Mouse (Mus musculus) heart, adult 8-10 months (tissue): Measurements from ENCODE around the gene Iqcc. TPM values are rescaled to one million over a fixed set of nuclear protein-coding genes. Genes with fewer than 3 reads are reported as not detected.

Experiments
- DNase-seq: peaks from one replicate; pipeline ENCODE4 v3.0.0; 2022; ENCODE audit warnings: low spot score
- total RNA-seq, 4 experiments: library from RNA; stranded (reverse); gene quantifications; 2 replicates each; pipeline ENCODE4 v1.2.4; 2022

Gene Iqcc
- total RNA-seq, 4 experiments from 2014 or later: 14.6 to 22.9 (median 19.0) TPM

DNA sequence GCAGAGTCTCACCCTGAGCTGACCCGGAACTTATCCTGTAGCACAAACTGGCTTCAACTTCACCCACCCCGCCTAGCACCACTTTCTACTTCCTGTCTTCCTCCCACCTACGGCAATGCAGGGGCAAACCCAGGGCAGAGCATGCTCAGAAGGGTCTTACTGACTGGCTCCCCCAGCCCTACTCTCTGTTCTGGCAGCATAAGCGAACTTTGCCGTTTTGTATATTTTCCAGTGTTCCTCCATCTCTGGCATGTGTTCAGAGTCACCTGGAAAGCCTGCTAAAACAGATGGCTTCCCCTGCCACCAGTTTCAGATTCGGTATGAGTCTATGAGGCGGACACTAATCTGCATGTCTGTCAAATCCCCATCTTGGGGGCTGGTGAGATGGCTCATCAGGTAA lies 38.6 kb downstream of the Iqcc start:
- no peak for DNase-seq

- peak; percentile 51 for DNase-seq
These were observed 40.4 kb downstream of the Iqcc start, which contains the start of gene Fam167b for GRCm38 (mm10) chr4:129578466-129578865. TSS of gene Fam167b (minus strand) at chr4:129578549.

- no peak for DNase-seq
These were observed 41.2 kb downstream of the Iqcc start for GRCm38 (mm10) chr4:129577688-129578087.

- DNase-seq: peak; percentile 61
These were observed 41.9 kb downstream of the Iqcc start for GRCm38 (mm10) chr4:129576863-129577491.

DNA sequence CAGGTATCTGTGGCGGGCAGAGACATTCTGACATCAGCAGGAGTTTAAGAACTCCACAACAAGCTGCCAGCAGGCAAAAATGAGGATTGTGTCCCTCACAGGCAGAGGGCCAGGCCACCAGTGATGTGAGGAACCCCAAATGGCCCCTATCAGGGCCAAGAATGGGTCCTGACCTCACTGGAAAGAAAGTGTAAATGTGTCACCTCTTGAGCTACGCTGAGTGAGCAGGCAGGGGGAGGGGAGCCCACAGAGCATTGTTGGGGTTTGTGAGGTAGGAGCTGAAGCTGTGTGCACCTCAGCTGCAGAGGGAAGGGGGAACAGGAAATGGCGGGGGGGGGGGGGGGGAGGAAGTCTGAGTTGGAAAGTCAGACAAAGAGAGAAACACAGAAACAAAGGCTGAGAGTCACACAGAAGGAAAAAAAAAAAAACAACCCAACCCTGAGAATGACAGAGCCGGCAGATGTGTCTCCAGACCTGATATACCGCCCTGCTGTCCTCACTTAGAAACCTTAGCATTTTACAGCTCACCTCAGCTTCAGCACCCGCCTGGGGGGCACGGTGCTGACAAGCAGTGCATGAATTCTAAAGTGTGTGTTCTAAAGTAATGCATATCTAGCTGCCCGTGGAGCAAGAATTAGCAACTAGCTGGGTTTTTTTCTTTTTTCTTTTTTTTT lies 43.6 kb downstream of the Iqcc start:
- no peak for DNase-seq

- DNase-seq: no peak
These were observed 45.5 kb downstream of the Iqcc start, which contains the start of gene Lck for GRCm38 (mm10) chr4:129573430-129573829. TSS of gene Lck (minus strand) at chr4:129573641.

DNA sequence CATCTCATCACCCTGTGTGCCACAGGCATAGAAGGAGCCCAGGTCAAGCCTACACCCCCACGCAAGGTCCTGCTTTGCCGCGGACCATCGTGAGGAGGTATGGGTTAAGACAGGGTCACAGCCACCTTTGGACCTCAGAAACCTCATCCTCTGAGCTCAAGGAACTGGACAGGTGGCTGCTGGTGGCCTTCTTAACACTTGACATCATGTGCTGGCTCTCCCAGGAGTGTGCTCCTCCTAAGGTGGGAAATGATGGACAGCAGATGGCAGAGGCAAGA lies 45.9 kb downstream of the Iqcc start:
- no peak for DNase-seq

- DNase-seq: no peak
These were observed 46.4 kb downstream of the Iqcc start for GRCm38 (mm10) chr4:129572236-129573092.

DNA sequence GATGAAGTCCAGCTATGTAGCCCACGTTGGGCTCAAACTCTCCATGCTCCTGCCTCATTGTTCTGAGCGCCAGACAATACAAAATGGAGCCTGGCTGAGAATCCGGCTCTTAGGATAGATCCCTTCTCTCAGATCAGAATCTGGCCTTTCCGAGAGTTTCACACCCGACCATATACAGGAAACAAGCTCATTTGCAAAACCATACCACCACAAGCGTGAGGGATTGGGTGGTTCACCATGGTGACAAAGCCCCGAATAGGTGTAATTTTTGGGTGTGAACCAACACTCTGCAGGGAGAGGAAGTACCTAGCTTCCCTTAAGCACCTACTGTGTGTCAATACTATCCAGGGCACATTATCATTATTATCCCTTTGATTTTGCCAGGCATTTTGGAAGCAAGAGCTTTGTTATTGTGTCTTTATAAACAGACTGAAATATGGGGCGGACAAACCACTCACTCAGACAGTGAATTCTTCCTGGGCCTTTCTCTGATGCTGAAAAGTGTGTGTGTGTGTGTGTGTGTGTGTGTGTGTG lies 47.3 kb downstream of the Iqcc start:
- no peak for DNase-seq

GRCm38 (mm10) chr4:129570028-129570427 lies 48.9 kb downstream of the Iqcc start:
- DNase-seq: no peak

DNA sequence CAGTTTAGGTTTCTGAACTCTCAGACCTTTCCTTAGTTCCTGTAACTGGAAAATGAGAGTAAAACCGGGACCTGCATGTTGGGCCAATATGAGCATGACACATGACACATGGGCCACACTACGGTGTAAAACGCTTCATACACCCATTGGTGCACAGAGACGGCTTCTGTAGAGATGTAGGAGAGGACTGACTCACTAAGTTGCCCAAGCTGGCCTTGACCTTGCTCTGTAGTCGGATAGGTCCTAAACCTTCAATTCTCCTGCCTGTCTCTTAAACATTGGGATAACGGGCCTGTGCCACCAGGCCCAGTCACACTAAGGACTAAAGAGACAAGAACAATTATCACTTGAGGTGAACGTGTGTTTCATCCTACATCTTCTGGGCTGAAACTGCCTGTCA lies 50.5 kb downstream of the Iqcc start:
- DNase-seq: no peak

DNA sequence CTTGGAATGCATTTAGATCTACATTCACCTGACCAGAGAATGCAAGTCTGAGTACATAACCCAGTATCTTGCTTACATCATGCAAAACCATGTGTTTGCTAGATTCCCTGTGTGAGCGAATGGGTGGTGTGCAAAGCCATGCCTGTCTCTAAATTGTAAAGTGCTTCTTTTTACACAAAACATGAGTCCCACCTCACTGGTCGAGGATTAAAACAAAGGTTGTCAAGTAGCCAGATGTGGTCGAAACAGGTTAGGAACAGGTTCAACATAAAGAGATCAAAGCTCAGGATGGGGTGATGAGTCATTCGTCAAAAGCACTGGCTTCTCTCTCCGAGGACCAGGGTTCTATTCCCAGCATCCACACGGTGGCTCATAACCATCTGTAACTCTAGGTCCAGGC lies 53.8 kb downstream of the Iqcc start:
- no peak for DNase-seq

Other genes starting within 250 kb of the Iqcc start
- gene Zbtb8a, start 241.0 kb downstream of the Iqcc start, total RNA-seq: 1 to 10 TPM; 2.1 to 3.7 (median 3.1) TPM
- under 1 TPM; 0.09 to 0.14 (median 0.09) TPM for gene Zbtb8b, start 178.2 kb downstream of the Iqcc start, total RNA-seq
- gene Bsdc1, start 157.5 kb downstream of the Iqcc start, total RNA-seq: 10 to 100 TPM; 50.3 to 54.6 (median 53.3) TPM
- gene Tssk3, start 128.1 kb downstream of the Iqcc start, total RNA-seq: not detected
- gene Fam229a, start 127.9 kb downstream of the Iqcc start, total RNA-seq: not detected
- 1 to 10 TPM; 2.3 to 3.3 (median 3.2) TPM for gene Marcksl1, start 105.5 kb downstream of the Iqcc start, total RNA-seq
- 10 to 100 TPM; 11.4 to 15.0 (median 12.8) TPM for gene Hdac1, start 76.4 kb downstream of the Iqcc start, total RNA-seq
- 1 to 10 TPM in 1 of 4 experiments, under 1 TPM in 2, not detected in 1; 0.14 to 1.3 (median 0.53) TPM for gene Lck, start 45.5 kb downstream of the Iqcc start, total RNA-seq
- under 1 TPM in 2 of 4 experiments, not detected in 2; 0.35 to 0.55 TPM for gene Fam167b, start 40.5 kb downstream of the Iqcc start, total RNA-seq
- gene Eif3i, start 18.5 kb downstream of the Iqcc start, total RNA-seq: 100 to 1,000 TPM; 118 to 136 (median 130) TPM
- 10 to 100 TPM; 40.4 to 44.9 (median 42.0) TPM for gene Tmem234, start 18.4 kb downstream of the Iqcc start, total RNA-seq
- 1 to 10 TPM in 2 of 4 experiments, under 1 TPM in 2; 0.32 to 1.2 (median 0.82) TPM for gene Dcdc2b, start 4.8 kb downstream of the Iqcc start, total RNA-seq
- gene Ccdc28b, start 4.8 kb upstream of the Iqcc start, total RNA-seq: 10 to 100 TPM; 11.9 to 20.3 (median 14.6) TPM
- 10 to 100 TPM; 23.2 to 30.1 (median 25.8) TPM for gene Txlna, start 22.0 kb upstream of the Iqcc start, total RNA-seq
- 10 to 100 TPM; 59.7 to 77.9 (median 72.2) TPM for gene Kpna6, start 53.7 kb upstream of the Iqcc start, total RNA-seq
- 1 to 10 TPM; 3.8 to 5.7 (median 5.3) TPM for gene Tmem39b, start 77.7 kb upstream of the Iqcc start, total RNA-seq
- 10 to 100 TPM; 33.9 to 38.6 (median 37.7) TPM for gene Khdrbs1, start 123.2 kb upstream of the Iqcc start, total RNA-seq
- 100 to 1,000 TPM; 196 to 239 (median 228) TPM for gene Ptp4a2, start 192.1 kb upstream of the Iqcc start, total RNA-seq